Mouse (Mus musculus) heart, postnatal 36 days (tissue): ENCODE measurements around the gene Itgam. TPM values are rescaled to one million over a fixed set of nuclear protein-coding genes. Genes with fewer than 3 reads are reported as not detected.
A peak's percentile ranks its signal among the peaks of the same experiment; 100 is the strongest.
"Not testable (repeated sequence)": the region's sequence is repeated elsewhere in the genome, so short reads cannot be mapped to it uniquely, and the experiment has no call there.

Experiments used
- DNase-seq, 2 experiments: peaks; one replicate each; pipeline ENCODE4 v3.0.0; 2021 to 2022
- intact Hi-C: fragments of 180-260 bp; cut with DNase I; formaldehyde crosslinking; loops from one replicate; pipeline ENCODE4 v1.15.1; 2025
- total RNA-seq, 2 experiments: library from RNA; stranded (reverse); gene quantifications; 2 replicates each; pipeline ENCODE4 v1.2.3; 2021

Itgam gene
- total RNA-seq: 1 to 10 TPM; 7.1 to 7.3 TPM

DNA sequence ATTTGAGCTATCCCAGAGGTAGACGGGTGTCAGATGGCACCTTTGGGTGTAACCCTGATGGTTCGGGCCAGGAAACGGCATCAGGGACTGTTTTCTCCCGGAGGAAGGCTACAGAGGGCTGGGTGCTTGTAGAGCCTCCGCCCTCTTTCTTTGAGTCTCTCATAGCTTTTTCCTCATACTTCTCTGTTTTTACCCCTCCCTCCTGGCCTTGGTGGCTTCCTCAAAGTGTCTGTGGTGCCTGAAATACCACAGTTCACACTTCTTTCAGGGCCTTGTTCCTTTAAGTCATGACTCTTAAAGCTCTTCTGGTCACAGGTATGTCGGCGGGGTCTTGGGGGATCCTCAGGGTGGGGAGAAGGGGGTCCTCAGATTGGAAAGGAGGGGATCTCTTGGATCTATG, at the start of gene Itgam, which contains the start of gene Gm49368:
Itgam (plus strand) TSS at position 185 of the 400 bp plus-strand sequence.
Gm49368 (plus strand) TSS at position 228 of the 400 bp plus-strand sequence.
- intact Hi-C loops: no loop called here
- DNase-seq: no peak

DNA sequence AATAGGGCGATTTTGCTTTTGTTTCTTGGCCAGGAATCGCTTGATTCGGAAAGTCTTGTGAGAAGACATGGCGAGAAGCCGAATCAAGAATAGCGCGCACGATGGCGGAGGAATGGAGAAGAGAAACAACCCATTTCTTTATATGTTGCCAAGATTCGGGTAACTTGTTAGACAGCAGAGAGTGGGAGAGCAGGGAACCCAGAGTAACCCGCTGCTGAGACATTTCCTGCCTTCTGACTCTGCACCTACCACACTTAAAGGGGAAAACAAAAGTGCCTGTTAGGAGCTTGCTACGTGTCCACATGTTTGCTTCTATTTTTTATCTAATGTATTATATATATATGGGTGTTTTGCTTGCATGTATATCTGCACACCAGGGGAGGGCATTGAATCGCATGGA, 49.3 kb upstream of the Itgam start:
- no peak for DNase-seq
- intact Hi-C loops: no loop called here

DNA sequence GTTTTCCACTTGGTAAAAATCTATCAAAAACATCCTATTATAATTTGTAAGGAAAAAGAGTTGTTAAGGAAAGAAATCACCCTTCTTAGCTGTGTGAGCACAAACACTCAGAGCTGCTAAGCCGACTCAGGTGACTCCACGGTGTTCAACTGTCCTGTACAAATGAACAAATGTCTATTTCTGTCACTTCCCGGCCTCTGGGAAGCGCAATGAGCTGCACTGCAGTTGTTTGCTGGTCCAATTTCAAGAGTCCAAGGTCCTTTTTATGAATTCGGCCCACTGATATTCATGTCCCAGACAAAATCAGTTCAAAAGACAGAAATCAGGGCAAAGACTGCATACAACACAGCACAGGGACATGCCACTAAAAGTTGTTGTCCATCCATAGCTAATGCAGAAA, 46.3 kb upstream of the Itgam start:
- DNase-seq, intact Hi-C loops: not testable (repeated sequence)

DNA sequence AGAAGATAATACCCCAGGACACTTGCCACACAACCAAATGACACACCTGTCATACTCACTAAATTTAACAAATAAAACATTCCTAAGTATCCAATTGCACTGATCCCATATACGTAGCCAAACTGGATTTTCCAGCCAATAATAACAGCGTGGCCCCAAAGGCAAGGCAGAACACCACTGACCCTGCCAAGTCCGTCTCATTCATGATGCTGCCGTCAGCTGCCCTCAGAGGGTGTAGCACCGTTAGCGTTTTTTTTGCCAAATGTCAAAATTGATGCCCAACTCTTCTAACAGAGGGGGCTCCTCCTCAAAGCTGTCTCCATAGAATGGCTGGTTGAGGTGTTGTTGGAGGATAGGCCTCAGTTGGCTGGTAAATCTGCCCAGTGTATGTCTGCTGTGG, 45.8 kb upstream of the Itgam start:
- DNase-seq: no peak
- intact Hi-C loops: no loop called here

DNA sequence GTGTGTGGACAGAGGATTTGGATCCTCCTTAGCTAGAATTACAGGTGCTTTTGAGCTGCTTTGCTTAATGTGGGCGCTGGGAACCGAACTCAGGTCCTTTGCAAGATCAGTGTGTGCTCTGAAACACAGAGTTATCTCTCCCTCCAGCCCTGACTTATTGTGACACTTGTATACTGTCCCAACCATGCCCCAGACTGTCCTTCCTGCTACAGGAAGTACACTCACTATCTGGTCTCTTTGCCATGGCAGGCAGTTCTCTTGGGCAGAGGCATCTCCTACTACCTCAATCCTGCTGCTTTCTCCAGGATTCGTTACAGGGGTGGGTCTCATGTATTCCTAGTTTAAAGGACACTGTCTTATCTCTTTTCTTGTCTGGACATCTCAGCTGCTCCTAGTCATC, 44.2 kb upstream of the Itgam start:
- intact Hi-C loops: no loop called here
- no peak for DNase-seq

DNA sequence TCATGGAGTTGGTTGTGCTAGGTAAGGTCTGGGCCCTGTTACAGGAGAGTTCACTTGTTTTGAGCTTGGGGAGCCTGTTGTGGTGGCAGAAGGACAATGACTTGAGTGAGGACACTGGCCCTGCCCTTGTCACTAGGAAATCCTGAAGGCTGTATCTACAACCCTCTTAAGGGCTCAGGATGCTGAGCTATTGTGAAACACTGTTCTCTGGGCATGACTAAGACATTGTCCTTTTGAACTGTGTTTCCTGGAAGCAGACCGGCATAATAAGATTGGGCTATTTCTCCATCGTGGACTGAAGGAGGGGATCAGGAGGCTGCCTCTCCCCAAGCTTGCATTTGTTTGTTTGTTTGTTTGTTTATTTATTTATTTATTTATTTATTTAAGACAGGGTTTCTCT, 43.3 kb upstream of the Itgam start:
- intact Hi-C loops: no loop called here

DNA sequence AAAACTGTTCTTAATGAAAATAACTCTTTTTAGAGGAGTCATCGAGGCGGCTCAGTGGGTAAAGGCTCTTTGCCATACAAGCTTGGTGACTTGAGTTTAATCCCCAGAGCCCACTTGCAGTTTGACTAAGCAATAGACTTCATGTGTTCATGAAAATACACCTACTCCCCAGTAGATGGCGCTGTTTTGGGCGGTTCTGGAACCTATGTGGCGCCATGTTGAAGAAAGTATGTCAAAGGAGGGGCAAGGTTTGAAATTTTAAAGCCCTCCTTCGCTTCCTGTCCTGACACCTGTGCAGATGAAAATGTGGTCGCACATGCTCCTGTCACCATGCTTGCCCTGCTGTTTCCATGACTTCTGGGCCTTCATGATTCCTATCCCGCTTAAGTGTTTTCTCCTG, 39.5 kb upstream of the Itgam start:
- no peak for DNase-seq
- intact Hi-C loops: no loop called here

More for the DNA sequence above, 43.3 kb upstream of the Itgam start:
- no peak for DNase-seq

DNA sequence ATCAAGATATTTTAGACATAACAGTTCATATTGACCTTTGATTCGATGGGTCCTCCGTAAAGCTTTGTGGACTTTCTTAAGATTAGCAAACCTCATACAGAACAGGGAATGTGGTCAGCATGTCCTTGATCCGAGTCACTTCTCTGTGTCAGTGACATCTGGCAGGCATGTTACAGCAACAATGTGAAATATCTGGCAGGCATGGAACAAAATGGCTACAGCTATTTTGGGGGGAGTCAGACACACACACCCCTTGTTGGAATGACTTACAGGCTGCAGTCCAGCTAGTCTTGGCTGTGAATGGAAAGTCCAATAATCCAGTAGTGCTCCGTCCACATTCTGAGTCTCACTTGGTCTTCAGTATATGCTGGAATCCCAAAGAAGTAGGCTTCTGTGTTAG, 38.9 kb upstream of the Itgam start:
- DNase-seq: no peak
- intact Hi-C loops: no loop called here

DNA sequence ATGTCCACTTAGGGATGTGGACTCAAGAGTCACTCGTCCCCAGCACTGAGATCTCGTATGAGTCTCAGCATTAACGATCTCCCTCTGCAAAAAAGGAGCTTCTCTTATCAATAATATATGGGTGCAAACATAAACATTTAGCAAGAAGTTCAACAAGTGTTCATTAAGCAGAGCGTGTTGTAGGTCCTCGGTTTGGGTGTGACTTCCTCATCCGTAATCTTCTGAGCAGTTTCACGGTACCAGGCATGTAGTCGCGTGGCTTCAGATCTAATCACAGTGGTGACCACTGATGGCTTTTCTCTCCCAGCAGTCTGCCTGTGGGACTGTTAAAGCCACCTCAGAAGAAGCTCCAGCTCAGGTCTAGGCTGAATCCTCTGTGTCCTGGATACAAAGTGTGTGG, 38.1 kb upstream of the Itgam start:
- intact Hi-C loops: no loop called here
- DNase-seq: no peak

DNA sequence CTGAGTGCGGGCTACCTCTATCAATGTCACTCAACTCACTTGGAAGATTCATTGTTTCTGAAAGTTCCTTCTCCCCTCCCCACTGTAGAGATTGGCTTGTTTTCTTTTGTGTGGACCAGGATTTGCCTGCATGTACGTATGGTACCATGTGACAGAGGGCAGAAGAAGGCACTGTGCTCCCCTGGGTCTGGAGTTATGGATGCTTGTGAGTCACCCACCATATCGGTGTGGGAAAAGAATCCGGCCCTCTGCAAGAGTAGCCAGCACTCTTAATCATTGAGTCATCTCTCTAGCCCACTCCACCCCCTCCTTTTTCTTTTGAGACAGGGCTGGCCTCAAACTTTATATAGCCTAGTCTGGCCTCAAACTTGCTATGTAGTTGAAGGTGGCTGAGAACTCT, 37.5 kb upstream of the Itgam start:
- DNase-seq: no peak
- intact Hi-C loops: no loop called here

DNA sequence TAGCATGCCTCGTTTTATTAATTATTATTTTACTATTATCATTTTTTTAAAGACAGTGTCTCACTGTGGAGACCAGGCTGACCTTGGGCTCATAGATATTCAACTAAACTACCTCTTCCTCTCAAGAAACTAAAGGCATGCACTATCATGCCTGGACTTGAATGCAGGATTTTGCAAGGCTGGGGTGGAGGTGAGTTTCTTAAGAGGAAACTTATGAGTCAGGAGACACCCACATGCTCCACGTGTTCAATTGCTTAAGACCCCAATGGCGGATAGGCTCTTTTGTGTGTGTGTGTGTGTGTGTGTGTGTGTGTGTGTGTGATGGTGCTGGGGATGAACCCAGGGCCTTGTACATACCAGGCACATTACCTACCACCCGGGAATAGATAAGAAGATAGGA, 37.1 kb upstream of the Itgam start:
- intact Hi-C loops: no loop called here
- no peak for DNase-seq

DNA sequence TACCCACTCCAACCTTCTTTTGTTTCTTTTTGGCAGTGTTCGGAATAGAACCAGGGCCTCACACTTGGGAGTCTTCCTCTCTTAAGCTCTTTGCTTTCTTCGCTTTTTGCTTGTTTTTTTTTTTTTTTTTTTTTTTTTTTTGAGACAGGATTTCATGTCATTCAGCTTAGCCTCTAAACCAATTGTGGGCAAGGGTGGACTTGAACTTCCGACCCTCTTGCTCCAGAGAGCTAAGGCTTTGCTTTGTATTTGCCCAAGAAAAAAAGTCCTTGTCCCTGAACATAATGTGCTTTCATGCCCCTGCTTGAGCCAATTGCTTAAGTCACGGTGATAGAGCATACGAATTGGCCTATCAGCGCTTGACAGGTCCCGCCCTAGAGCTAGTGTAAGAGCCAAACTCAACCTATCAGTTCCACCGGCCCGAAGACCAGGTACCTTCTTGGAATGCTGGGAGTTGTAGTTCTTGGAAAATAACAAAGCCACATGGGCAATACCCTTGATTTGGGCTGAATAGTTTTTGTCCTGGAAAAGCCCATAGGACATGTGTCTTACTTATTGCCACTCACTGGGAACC, 30.9 kb upstream of the Itgam start:
- intact Hi-C loops: no loop called here
- no peak for DNase-seq

DNA sequence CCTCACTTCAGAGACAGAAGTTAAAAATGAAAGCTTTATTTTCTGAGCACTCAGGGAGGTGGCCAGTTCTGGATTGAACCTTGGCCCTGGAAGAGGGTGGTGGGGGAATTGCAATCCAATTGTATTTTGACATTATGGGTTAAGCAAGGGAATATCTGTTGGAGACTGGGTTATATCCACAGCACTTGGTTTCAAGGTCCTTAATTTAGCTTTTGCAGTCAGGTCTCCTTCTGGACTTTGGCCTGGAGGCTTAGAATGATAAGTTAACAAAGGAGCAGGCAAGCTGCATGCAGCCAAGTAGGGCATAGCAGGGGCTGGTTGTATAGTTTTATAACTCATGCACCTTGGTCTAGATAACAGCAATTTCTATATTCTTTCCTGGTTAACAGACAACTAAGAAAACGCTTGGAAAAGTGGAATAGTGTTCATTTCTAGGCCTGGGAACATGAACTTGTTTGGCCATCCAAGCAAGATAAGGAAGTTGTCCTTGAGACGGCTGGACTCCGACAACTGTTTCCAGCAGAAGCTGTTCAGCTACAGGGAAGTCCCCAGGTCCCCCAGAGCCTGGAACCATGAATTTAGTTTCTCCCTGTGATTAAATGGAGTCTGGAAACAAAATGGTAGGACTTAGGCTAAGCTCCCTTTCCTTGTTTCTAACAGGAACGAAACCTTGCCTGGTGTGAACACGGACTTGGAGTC, 30.0 kb upstream of the Itgam start:
- intact Hi-C loops: no loop called here
- DNase-seq: no peak

DNA sequence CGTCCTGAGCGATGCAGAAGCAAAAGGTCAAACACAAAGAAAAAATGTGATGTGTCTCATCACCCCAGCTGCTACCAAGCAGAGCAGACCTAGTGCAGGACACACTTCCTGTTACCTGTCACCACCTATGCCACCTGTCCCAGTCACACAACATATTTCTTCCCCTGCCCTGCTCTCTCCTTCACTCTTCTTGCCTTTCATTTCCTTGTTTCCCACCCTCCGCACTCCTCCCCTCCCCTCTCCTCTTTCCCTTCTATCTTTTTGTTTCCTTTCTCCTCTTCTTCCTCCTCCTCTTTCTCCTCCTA, 29.5 kb upstream of the Itgam start:
- intact Hi-C loops: no loop called here
- DNase-seq: no peak

DNA sequence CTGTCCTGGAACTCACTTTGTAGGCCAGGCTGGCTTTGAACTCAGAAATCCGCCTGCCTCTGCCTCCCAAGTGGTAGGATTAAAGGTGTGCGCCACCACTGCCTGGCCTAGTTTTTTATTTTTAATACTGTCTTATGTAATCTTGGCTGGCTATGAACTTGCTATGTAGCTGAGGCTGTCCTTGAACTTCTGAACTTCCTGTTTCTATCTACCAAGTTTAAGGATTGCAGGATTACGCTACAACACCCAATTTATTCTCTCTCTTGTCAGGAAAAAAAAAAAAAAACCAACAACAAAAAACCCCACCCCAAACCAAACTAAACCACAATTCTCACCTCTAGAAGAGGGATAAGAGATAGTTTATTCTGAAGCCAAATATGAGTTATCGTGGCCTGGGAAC, 28.8 kb upstream of the Itgam start:
- intact Hi-C loops: no loop called here
- DNase-seq: no peak

DNA sequence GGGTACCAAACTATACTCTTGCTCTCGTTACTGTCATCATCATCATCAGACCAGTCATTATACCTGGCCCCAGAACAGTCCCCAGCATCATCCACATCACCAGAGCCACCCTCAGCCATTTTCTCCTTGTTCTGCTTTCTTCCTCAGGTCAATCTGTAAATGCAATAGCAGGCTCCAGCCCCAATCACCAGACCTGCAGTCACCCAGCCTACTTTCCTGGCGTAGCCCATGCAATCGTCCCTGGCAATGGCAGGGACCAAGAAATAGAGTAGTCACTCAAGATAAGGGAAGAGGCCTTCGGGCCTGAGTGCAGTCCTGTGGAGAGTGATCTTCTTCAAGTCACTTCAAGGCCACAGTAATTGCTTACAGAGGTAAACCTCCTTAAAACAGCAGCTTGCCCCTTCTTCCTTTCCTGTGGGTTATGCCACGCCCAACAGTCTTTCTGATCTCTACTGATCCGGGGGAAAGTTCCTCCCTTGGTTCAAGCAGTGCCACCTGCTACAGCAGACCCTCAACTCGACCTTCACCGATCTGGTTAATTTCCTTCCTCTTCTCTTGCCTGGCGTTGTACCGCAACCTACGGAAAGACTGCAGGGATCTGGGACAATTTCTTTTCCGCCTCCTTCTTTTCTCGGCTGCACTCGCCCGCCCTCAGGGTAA, 20.1 kb upstream of the Itgam start:
- intact Hi-C loops, DNase-seq: not testable (repeated sequence)

DNA sequence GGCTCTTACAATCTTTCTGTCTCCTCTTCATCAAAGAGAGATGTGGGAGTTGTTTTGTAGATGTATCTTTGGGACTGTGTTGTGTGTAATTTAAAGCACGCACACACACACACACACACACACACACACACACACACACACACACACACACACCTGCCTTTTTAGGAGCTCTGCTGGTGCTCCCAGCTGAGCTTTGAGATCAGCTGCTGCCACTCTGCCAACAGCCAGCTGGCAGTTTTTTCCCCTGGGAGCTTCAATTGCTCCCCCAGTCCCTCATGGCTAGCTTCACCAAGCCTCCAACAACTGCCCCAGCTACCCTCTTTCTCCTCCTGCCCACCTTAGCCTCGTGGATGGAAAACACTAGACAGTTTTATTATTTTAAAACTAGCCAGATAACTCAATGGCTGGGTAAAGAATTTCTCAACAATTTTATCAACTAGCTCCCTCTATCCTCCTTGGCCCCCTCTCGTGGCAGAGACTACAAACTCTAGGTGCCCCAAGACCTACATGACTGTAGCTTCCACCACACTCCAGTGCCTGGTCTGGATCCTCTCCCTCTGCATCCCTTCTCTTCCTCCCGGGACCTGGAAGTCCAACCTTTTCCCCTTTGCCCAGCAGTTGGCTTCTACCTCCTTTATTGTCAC, 18.2 kb upstream of the Itgam start:
- intact Hi-C loops: no loop called here
- DNase-seq: no peak

DNA sequence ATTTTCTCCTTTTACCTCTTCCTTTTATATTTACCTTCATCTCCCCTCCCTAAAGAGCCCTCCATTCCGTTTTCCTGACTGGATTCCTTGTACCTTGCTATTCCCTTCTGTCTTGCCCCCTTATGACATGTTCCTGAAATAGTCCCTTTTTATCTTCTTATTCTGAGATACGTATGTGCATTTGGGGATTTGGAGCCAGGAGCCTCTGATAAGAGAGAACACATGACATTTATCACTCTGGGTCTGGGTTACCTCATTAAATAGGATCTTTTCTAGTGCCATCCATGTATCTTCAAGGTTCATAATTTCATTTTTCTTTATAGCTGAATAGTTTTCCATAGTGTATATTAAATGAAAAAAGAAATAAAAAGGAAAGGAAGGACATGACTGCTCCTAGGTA, 16.8 kb upstream of the Itgam start:
- intact Hi-C loops: no loop called here
- no peak for DNase-seq

DNA sequence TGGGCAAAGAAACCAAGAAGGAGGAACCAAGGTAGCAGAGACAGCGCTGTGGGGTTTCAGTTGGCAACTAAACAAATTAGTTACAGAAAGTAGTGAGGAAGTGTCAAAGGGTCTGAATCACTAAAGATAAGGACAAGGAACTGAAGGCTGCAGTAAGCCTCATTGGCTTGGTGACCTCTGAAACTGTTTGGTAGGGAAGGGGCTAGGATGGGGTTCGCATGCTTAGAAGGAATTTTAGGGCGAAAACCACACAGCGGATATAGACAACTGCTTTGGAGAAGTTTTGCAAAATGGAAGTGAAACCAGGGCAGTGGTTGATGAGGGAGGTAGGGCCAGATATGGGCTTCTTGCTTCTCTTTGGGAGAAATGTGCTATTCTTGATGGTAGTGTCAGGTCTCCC, 13.6 kb upstream of the Itgam start:
- DNase-seq: no peak

DNA sequence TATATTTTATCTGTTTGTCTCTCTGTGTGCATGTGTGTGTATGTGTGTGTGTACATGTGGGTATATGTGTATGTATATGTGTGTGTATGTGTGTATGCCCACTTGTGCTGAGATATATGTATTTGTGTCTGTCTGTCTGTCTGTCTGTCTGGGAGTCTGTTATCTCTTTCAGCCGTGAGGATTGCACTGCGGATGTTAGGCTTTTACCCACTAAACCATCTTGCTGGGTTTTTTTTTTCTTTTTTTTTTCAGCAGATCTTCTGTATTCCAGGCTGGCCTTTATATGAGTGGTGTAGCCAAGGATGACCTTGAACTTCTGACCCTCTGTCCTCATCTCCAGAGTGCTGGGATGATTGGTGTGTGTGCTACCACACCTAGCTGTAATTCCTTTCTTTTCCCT, 13.2 kb upstream of the Itgam start:
- DNase-seq: no peak
- intact Hi-C loops: no loop called here

More for the DNA sequence above, 13.6 kb upstream of the Itgam start:
- intact Hi-C loops: no loop called here

DNA sequence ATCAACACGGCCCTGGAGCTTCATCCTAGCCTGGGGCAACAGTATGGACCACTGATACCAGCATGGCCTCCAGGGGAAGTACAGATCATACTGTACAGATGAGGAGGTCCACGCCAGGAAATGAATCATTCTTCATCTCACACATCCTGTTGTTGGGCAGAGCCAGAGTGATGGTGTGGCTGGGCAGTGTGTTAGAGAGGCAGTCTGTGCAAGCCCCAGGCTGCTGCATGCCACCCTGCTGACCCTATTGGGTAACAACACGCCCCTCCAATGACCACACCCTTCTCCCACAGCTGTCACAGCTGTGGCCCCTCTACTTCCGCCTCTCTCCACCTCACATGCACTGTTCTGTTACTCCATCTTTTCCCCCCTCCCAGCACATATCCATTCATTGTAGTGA, 11.7 kb upstream of the Itgam start:
- intact Hi-C loops: no loop called here
- DNase-seq: peak in 1 of 2 experiments; percentile 7

DNA sequence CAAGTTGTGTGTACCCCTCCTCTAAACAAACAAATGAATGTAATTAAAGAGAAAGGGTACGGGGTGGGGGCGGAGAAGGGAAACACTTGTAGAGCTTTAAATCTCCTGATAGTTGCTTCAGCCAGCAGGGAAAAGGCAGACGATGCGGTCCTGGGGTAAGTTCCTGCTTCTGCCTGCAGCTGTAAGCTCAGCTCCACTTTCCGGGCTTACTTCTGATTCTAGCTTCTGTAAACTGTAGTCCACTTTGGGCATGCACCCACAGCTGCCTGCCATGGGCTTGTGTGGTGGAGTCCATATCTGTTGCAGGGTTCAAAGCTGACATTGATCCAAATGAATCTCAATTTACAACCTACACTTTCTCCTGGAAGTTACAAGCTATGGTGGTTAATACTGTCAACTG, 9.4 kb upstream of the Itgam start:
- intact Hi-C loops: no loop called here
- no peak for DNase-seq
